ENCODE assay signal across 8 mouse cellular contexts in genomic region chr5:123326006-123326750, GRCm38 (mm10). TPM values are rescaled to one million over a fixed set of nuclear protein-coding genes. Genes with fewer than 3 reads are reported as not detected.
DNase-seq lines count a peak whose midpoint lies in the region; ATAC-seq and TF ChIP-seq lines count a peak whose summit lies in the region.

No protein-coding gene starts in this region.

- no peaks in the 10 kb centered on the region for H3K36me3 ChIP-seq in stomach, postnatal 0 days (ENCODE audit: control insufficient read depth, insufficient read depth, low read length)

- no peak for TF ChIP-seq EP300 in stomach, postnatal 0 days (optimal IDR thresholded peaks at IDR 0.05)

- intact Hi-C loops in gastrocnemius, postnatal 14 days (cut with DNase I; ENCODE audit: low total_unique reads): no loop called here

- whole genome bisulfite sequencing in stomach, postnatal 0 days: 54% methylated on average over 15 of the region's 15 CpGs

- H3K27ac ChIP-seq in stomach, postnatal 0 days (replicated peaks): peak overlapping the region; percentile 63

- no peak overlapping the region for H3K9ac ChIP-seq in stomach, postnatal 0 days (ENCODE audit: low read length)

- no peaks in the 10 kb centered on the region for H3K4me1 ChIP-seq in stomach, postnatal 0 days (replicated peaks; ENCODE audit: control insufficient read depth, insufficient read depth)

- peak; percentile 32 to 50 for DNase-seq in right cerebral cortex, adult 2 months (ENCODE audit: low spot score in 2 of 2)
- DNase-seq in right cerebral cortex, postnatal 4 days: no peak
- DNase-seq in gastrocnemius, postnatal 14 days: peak; percentile 44
- peak; percentile 32 for DNase-seq in kidney, postnatal 10 days
- no peak for DNase-seq in stomach, postnatal 0 days (ENCODE audit: low spot score)
- DNase-seq in adrenal gland, adult 18-20 months (ENCODE audit: low spot score in 2 of 2): no peak
- DNase-seq in layer of hippocampus, postnatal 25 days (ENCODE audit: extremely low spot score in 1 of 2, low spot score in 1 of 2): no peak
- DNase-seq in layer of hippocampus, adult 18-20 months (ENCODE audit: low spot score in 2 of 2): no peak

- no peak overlapping the region for H3K4me2 ChIP-seq in stomach, postnatal 0 days (replicated peaks; ENCODE audit: low read depth)

- no peaks in the 10 kb centered on the region for H3K27me3 ChIP-seq in stomach, postnatal 0 days (ENCODE audit: control insufficient read depth, insufficient read depth, low read length)

- peak; percentile 33; the same call in 1 of the 2 replicates for ATAC-seq in stomach, postnatal 0 days (ENCODE audit: low FRiP score, low TSS enrichment)

- no peak for TF ChIP-seq CTCF in stomach, postnatal 0 days (IDR thresholded peaks at IDR 0.05; ENCODE audit: low read depth)

- H3K9me3 ChIP-seq in stomach, postnatal 0 days (ENCODE audit: control insufficient read depth, low read length): no peaks in the 10 kb centered on the region

- no peak overlapping the region for H3K4me3 ChIP-seq in stomach, postnatal 0 days (ENCODE audit: low read depth, low read length)

RNA-seq across cellular contexts. Expression of gene Bcl7a, which starts 17.5 kb away (rescaled TPM):
- 10 to 100 TPM; 12.7 to 14.6 TPM for total RNA-seq in gastrocnemius, postnatal 14 days (2021)
- polyA plus RNA-seq in stomach, postnatal 0 days (2015; fragmentation: Nextera tagmentation; extraction: Ambion mirVana): 5.9 and 6.4 TPM in 2 replicates
- total RNA-seq in adrenal gland, adult 18-20 months (2021): 1 to 10 TPM; 6.9 to 7.1 TPM
- total RNA-seq in layer of hippocampus, postnatal 25 days (2021): 10 to 100 TPM; 68.7 to 70.3 TPM
- 10 to 100 TPM; 66.1 to 66.3 TPM for total RNA-seq in layer of hippocampus, adult 18-20 months (2021)

Comparison
In these comparisons a context has a peak if more than half of its experiments do, and no peak if none do; other contexts are left out.
1. DNase-seq: peak in right cerebral cortex, adult 2 months (2 of 2), gastrocnemius, postnatal 14 days (single experiment) and kidney, postnatal 10 days (single experiment); none in right cerebral cortex, postnatal 4 days (single experiment), stomach, postnatal 0 days (single experiment), adrenal gland, adult 18-20 months (0 of 2), layer of hippocampus, postnatal 25 days (0 of 2) and layer of hippocampus, adult 18-20 months (0 of 2).
2. RNA of gene Bcl7a, which starts 17.5 kb away (total RNA-seq): 68.7 to 70.3 TPM in layer of hippocampus, postnatal 25 days and 66.1 to 66.3 TPM in layer of hippocampus, adult 18-20 months; 12.7 to 14.6 TPM in gastrocnemius, postnatal 14 days and 6.9 to 7.1 TPM in adrenal gland, adult 18-20 months; every median in the first group is over 4 times any median in the second.